Mouse (Mus musculus): ENCODE measurements at regions not wholly inside any gene's neighbourhood (a gene's known extent, or its start where the extent isn't known, plus 50 kb on each side); places are given as distances from the start of the nearest gene placed in this dataset.

DNA sequence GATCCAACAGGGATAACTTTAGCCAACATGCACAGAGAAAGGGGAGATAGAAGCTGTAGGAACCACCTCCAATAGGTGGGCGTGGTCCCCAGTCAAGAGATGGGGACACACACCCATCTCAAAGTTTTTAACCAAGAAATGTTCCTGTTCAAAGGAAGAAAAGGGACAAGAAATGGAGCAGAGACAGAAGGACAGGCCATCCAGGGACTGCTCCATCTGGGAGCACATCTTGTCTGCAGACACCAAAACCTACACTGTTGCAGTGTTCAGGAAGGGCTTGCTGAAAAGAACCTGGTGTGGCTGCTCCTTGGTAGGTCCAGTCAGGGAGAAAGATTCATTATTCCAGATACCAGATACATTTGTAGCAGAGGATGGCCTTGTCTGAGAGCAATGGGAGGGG is 676.5 kb upstream of the Foxg1 start:
- no peak for DNase-seq

DNA sequence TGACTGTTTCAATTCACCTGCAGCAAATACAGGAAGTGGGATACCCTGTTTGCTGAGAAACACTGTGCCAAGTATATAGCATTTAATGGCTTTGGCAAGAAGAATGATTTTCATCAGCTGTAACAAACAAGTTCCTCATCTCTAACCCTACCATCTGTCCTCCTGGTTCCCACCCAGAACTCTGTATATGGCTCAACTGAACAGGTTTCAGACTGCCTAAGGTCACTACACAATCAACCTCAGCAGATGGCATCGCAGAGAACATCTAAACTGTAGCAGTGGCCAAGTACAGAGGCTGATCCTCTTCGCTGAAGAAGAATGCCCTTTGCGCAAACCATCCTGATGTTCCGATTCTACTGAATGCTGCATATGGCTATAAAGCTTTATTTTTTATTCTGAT is 668.8 kb upstream of the Foxg1 start:
- no peak for DNase-seq

DNA sequence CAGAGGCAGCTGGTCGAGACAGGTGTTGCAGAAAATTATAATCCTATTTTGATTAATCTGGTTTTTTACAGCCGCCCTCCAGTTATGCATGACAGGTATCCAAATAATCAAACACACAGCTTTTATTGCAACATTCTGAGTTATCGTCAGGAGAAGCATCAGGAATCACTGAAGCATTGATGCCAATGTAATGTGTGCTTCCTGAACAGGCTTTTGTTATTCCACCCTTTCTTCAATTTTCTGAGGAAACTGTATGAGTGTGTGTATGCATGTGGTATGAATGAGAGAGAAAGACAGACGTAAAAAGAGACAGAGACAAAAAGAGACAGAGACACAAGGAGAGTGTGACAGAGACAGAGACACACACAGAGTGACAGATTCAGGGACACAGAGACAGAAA is 652.6 kb upstream of the Foxg1 start:
- no peak for DNase-seq

DNA sequence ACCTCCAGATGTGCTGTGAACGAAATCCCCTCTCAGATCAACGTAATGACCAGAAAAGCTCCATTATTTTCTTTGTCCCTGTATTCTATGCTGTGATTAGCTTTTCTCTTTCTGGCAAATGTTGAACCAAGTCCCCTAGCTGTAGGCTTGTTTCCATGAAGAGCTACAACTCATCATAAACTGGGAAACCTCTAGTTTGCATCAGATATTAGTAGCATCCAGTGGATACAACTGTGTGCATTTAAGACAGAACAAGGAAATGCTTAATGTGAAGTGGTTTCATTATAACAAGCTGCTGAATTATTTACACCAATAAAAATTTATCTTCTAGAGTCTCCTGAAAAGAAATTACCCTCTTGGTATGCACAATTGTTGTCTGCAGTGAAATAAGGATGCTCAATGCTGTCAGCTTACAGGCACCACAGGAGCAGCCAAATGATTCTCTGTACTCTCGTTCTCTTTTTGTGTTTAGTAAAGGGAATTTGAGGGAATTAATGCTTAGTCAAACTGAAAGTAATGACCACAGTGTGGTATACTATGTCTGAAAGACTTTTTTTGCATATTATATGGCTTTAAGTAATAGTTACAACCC is 623.6 kb upstream of the Foxg1 start:
- DNase-seq = no peak
